Comparison of ENCODE assay signal across 8 mouse cellular contexts in genomic region chr17:47275796-47276311, GRCm38 (mm10).
DNase-seq lines count a peak whose midpoint lies in the region; ATAC-seq lines count a peak whose summit lies in the region.
"Had no signal": no experiment of that assay in that cellular context is flagged by ENCODE, and none has a peak within 500 bp of the region (broad histone marks: within the 10 kb centered on the region; RNA-seq: fewer than 3 reads in every experiment).

No protein-coding gene starts in this region.

- peak overlapping the region; percentile 58; the same call in 1 of the 2 replicates for H3K27ac ChIP-seq in stomach, embryonic 14.5 days (ENCODE audit: low read length)
- H3K27ac ChIP-seq: gastrocnemius, adult 2 months had no signal

- 67% methylated on average over 19 of the region's 19 CpGs for WGBS in stomach, embryonic 14.5 days

- ATAC-seq in stomach, embryonic 14.5 days (ENCODE audit: insufficient number of reproducible peaks, insufficient read depth, low FRiP score, low read depth) = peak; percentile 47; the same call in 1 of the 2 replicates

- peak; percentile 37 for DNase-seq in left cerebral cortex, postnatal 4 days
- no peak for DNase-seq in left cerebral cortex, adult 11 months (ENCODE audit: low spot score)
- DNase-seq in kidney, adult 11 months = peak; percentile 53
- DNase-seq in kidney, postnatal 25 days = peak; percentile 36 to 69
- DNase-seq in left cerebral cortex, adult 9 months (ENCODE audit: low spot score in 2 of 2) = no peak
- no peak for DNase-seq in adipocyte (ENCODE audit: low spot score)
- DNase-seq: gastrocnemius, adult 2 months had no signal

- no peaks in the 10 kb centered on the region for H3K4me1 ChIP-seq in stomach, embryonic 14.5 days (ENCODE audit: control insufficient read depth, insufficient read depth, low read length)

- no peak overlapping the region for H3K4me2 ChIP-seq in stomach, embryonic 14.5 days (replicated peaks; ENCODE audit: low read depth, low read length)

- H3K9me3 ChIP-seq in stomach, embryonic 14.5 days (ENCODE audit: control insufficient read depth, low read depth, low read length) = peaks cover 3% of the 10 kb centered on the region; the same call in 1 of the 2 replicates

- no peak overlapping the region for H3K9ac ChIP-seq in stomach, embryonic 14.5 days (replicated peaks; ENCODE audit: low read depth, low read length)

- no peaks in the 10 kb centered on the region for H3K27me3 ChIP-seq in stomach, embryonic 14.5 days (ENCODE audit: control insufficient read depth, insufficient read depth, low read length)

- no peaks in the 10 kb centered on the region; the same call in 1 of the 2 replicates for H3K36me3 ChIP-seq in stomach, embryonic 14.5 days (ENCODE audit: control insufficient read depth, insufficient read depth, low read length)

- intact Hi-C loops in left cerebral cortex, postnatal 4 days (cut with DNase I) = no loop called here

- no peak overlapping the region for H3K4me3 ChIP-seq in stomach, embryonic 14.5 days (ENCODE audit: low read depth, low read length)
- H3K4me3 ChIP-seq: gastrocnemius, adult 2 months had no signal

Comparison
In these comparisons a context has a peak if more than half of its experiments do, and no peak if none do; other contexts are left out.
1. DNase-seq: peak in left cerebral cortex, postnatal 4 days (single experiment), kidney, adult 11 months (single experiment) and kidney, postnatal 25 days (2 of 2); none in left cerebral cortex, adult 11 months (single experiment), left cerebral cortex, adult 9 months (0 of 2) and adipocyte (single experiment).